Mouse (Mus musculus) E14TG2a.4 (cell line): Measurements from ENCODE around the gene Hemgn.

Experiments used
- CTCF ChIP-seq: conservative IDR thresholded peaks from 2 replicates; pipeline ENCODE4 v1.5.1; 2014; ENCODE audit warnings: low read length
- NANOG ChIP-seq: IDR thresholded peaks from 2 replicates; pipeline ENCODE4 v1.6.1; 2014; ENCODE audit warnings: borderline replicate concordance, low read length, mixed read lengths

DNA sequence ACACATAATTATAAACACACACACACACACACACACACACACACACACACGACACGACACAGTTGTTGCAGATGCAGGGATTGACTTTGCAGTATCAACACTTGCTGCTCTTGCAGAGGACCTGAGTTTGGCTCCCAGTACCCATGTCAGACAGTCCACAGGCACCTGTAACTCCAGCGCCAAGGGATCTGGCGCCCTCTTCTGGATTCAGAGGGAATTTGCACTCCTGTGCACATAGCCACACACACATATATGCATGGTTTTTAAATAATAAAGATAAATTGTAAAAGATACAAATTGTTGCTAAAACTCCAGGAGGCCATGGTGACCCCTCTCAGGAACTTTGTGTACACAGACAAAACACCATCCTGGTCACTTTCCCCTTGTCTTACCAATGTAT, 44.2 kb downstream of the Hemgn start:
- peak; percentile 95 for TF ChIP-seq CTCF
- TF ChIP-seq NANOG, result no peak
